Mouse (Mus musculus) G1E (cell line): ENCODE data around the gene Eif4a2.

Experiments used
- CTCF ChIP-seq: IDR thresholded peaks from 2 replicates; pipeline ENCODE4 v1.5.1; 2012; ENCODE audit warnings: low read depth, low read length, inconsistent platforms, mixed read lengths
- GATA1 ChIP-seq: IDR thresholded peaks from 2 replicates; pipeline ENCODE4 v1.6.1; 2012; ENCODE audit warnings: borderline replicate concordance, low read length, inconsistent platforms, mixed read lengths
- POLR2AphosphoS5 ChIP-seq: IDR thresholded peaks from 2 replicates; pipeline ENCODE4 v1.6.1; 2012; ENCODE audit warnings: low read depth, low read length, inconsistent platforms; ENCODE audit not compliant: insufficient replicate concordance

DNA sequence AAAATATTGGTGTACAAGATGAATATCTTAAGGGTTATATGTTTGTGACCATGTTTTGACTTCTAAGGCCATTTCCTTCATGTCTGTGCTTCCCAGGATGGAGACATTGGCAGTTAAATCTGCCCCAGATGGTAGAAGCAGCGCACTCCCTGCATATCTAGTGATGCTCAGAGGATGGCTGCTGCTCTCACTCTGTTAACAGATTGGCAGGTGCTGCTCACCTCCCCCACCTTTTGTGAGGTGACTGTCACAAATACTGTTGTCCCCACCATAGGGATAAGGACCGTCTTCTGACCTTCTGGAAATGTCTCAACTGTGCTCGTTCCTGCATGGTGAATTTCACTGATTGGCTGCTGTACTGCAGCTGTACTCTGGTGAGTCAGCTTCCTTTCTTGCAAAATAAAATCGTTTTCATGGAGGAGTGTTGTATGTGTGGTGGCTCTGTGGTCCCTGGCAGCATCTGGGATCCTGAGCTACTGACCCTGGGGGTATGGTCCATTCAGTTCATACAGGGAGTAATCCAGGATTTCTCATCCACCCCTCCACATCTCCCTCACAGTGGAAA is 29.2 kb downstream of the Eif4a2 start:
- TF ChIP-seq CTCF = no peak
- no peak for TF ChIP-seq POLR2AphosphoS5
- no peak for TF ChIP-seq GATA1
